Mouse (Mus musculus) CH12.LX (cell line): ENCODE results near the gene Apoa1.

Experiments used
- CTCF ChIP-seq, 2 experiments: IDR thresholded peaks in 1 of 2; conservative IDR thresholded peaks in 1 of 2; 2 replicates each; pipeline ENCODE4 v1.5.1; 2011 to 2012; ENCODE audit warnings: low read depth in 2 of 2, low read length in 2 of 2, improper control_type of control experiment in 1 of 2, inconsistent platforms in 1 of 2, mild to moderate bottlenecking in 1 of 2, moderate library complexity in 1 of 2
- E2F4 ChIP-seq: IDR thresholded peaks from 2 replicates; pipeline ENCODE4 v1.6.1; 2011; ENCODE audit warnings: low read depth, low read length, improper control_type of control experiment; ENCODE audit not compliant: insufficient replicate concordance
- EP300 ChIP-seq: IDR thresholded peaks from 2 replicates; pipeline ENCODE4 v1.6.1; 2011; ENCODE audit warnings: low read length, improper control_type of control experiment
- JUND ChIP-seq: conservative IDR thresholded peaks from 2 replicates; pipeline ENCODE4 v1.6.1; 2011; ENCODE audit warnings: low read depth, low read length, improper control_type of control experiment
- MAFK ChIP-seq: IDR thresholded peaks from 2 replicates; pipeline ENCODE4 v1.6.1; 2011; ENCODE audit warnings: low read length, improper control_type of control experiment; ENCODE audit not compliant: insufficient replicate concordance
- MAX ChIP-seq: IDR thresholded peaks from 2 replicates; pipeline ENCODE4 v1.6.1; 2011; ENCODE audit warnings: low read length, improper control_type of control experiment
- MAZ ChIP-seq: IDR thresholded peaks from 2 replicates; pipeline ENCODE4 v1.6.1; 2012; ENCODE audit warnings: low read depth, mild to moderate bottlenecking, inconsistent platforms, low read length, improper control_type of control experiment, moderate library complexity
- MEF2A ChIP-seq: IDR thresholded peaks from 2 replicates; pipeline ENCODE4 v1.6.1; 2014; ENCODE audit warnings: low read depth, mild to moderate bottlenecking, inconsistent platforms, low read length, improper control_type of control experiment, borderline replicate concordance
- POLR2A ChIP-seq: IDR thresholded peaks from 2 replicates; pipeline ENCODE4 v1.6.1; 2011; ENCODE audit warnings: low read depth, mild to moderate bottlenecking, improper control_type of control experiment, low read length
- RCOR1 ChIP-seq: conservative IDR thresholded peaks from 2 replicates; pipeline ENCODE4 v1.6.1; 2012; ENCODE audit warnings: low read depth, mild to moderate bottlenecking, inconsistent platforms, low read length, improper control_type of control experiment
- SIN3A ChIP-seq: IDR thresholded peaks from 2 replicates; pipeline ENCODE4 v1.6.1; 2012; ENCODE audit warnings: low read length, improper control_type of control experiment, inconsistent platforms
- TBP ChIP-seq: conservative IDR thresholded peaks from 2 replicates; pipeline ENCODE4 v1.6.1; 2011; ENCODE audit warnings: low read depth, low read length, improper control_type of control experiment
- TCF12 ChIP-seq: IDR thresholded peaks from 2 replicates; pipeline ENCODE4 v1.6.1; 2014; ENCODE audit warnings: low read depth, mild to moderate bottlenecking, inconsistent platforms, low read length, improper control_type of control experiment
- ZNF384 ChIP-seq: IDR thresholded peaks from 2 replicates; pipeline ENCODE4 v1.6.1; 2012; ENCODE audit warnings: low read depth, low read length, improper control_type of control experiment, inconsistent platforms

- TF ChIP-seq POLR2A: no peak
- TF ChIP-seq MAFK: no peak
- no peak for TF ChIP-seq EP300
- no peak for TF ChIP-seq MEF2A
- no peak for TF ChIP-seq CTCF (conservative IDR thresholded peaks at IDR 0.05 in 1 of 2, IDR thresholded peaks at IDR 0.05 in 1 of 2; ENCODE audit: low read depth in 2 of 2, low read length in 2 of 2)
- no peak for TF ChIP-seq JUND
- no peak for TF ChIP-seq TBP
- TF ChIP-seq MAZ: no peak
- no peak for TF ChIP-seq MAX
- no peak for TF ChIP-seq TCF12
- no peak for TF ChIP-seq ZNF384
- no peak for TF ChIP-seq RCOR1
- TF ChIP-seq SIN3A: no peak
- TF ChIP-seq E2F4: no peak
These were observed 43.7 kb downstream of the Apoa1 start for GRCm38 (mm10) chr9:46272070-46272469.
